Mouse (Mus musculus): Measurements from ENCODE around the gene Atf7. TPM values are rescaled to one million over a fixed set of nuclear protein-coding genes. Genes with fewer than 3 reads are reported as not detected.
"Not testable (repeated sequence)": the region's sequence is repeated elsewhere in the genome, so short reads cannot be mapped to it uniquely, and the experiment has no call there.

The Atf7 gene
- polyA plus RNA-seq, 1 experiment = 31.0 TPM

GRCm38 (mm10) chr15:102617654-102618053 is 7.6 kb downstream of the Atf7 start:
- Histone ChIP-seq H3K4me3 (ENCODE audit: insufficient read depth, poor library complexity, severe bottlenecking) (no peak overlapping the region), H3K79me2 (ENCODE audit: control insufficient read depth, insufficient read depth) (peaks cover 100% of the 10 kb centered on the region), H3K79me3 (ENCODE audit: low read depth) (peaks cover 85% of the 10 kb centered on the region), H3K36me3 (ENCODE audit: control insufficient read depth, insufficient read depth) (peaks cover 41% of the 10 kb centered on the region), H3K27me3 (ENCODE audit: control insufficient read depth, insufficient read depth, insufficient read length) (no peaks in the 10 kb centered on the region), H3ac (ENCODE audit: control insufficient read depth, insufficient read length, low read depth) (no peak overlapping the region)
- TF ChIP-seq MAX (IDR thresholded peaks at IDR 0.05) = no peak
- TF ChIP-seq MYOG (IDR thresholded peaks at IDR 0.05; ENCODE audit: control insufficient read depth, extremely low read depth, insufficient read length) = no peak
- no peak for TF ChIP-seq MYOD1 (IDR thresholded peaks at IDR 0.05; ENCODE audit: control insufficient read depth, insufficient read length, low read depth)
- TF ChIP-seq USF1 (IDR thresholded peaks at IDR 0.05; ENCODE audit: low read depth) = no peak
- TF ChIP-seq FOSL1 (IDR thresholded peaks at IDR 0.05; ENCODE audit: insufficient read depth, low read length, poor library complexity, severe bottlenecking) = no peak
- TF ChIP-seq CEBPB (IDR thresholded peaks at IDR 0.05; ENCODE audit: low read depth) = no peak
- no peak for TF ChIP-seq CTCF (IDR thresholded peaks at IDR 0.05; ENCODE audit: control insufficient read depth, insufficient read depth, insufficient read length)

- Histone ChIP-seq H3K79me3 (ENCODE audit: low read depth) (peaks cover 88% of the 10 kb centered on the region), H3K36me3 (ENCODE audit: control insufficient read depth, insufficient read depth) (peaks cover 34% of the 10 kb centered on the region), H3ac (ENCODE audit: control insufficient read depth, insufficient read length, low read depth) (no peak overlapping the region), H3K4me3 (ENCODE audit: insufficient read depth, poor library complexity, severe bottlenecking) (no peak overlapping the region), H3K79me2 (ENCODE audit: control insufficient read depth, insufficient read depth) (peaks cover 100% of the 10 kb centered on the region), H3K27me3 (ENCODE audit: control insufficient read depth, insufficient read depth, insufficient read length) (no peaks in the 10 kb centered on the region)
- TF ChIP-seq USF1 (IDR thresholded peaks at IDR 0.05; ENCODE audit: low read depth) (no peak), MAX (IDR thresholded peaks at IDR 0.05) (no peak), CEBPB (IDR thresholded peaks at IDR 0.05; ENCODE audit: low read depth) (no peak), FOSL1 (IDR thresholded peaks at IDR 0.05; ENCODE audit: insufficient read depth, low read length, poor library complexity, severe bottlenecking) (no peak), CTCF (IDR thresholded peaks at IDR 0.05; ENCODE audit: control insufficient read depth, insufficient read depth, insufficient read length) (no peak), MYOG (IDR thresholded peaks at IDR 0.05; ENCODE audit: control insufficient read depth, extremely low read depth, insufficient read length) (no peak), MYOD1 (IDR thresholded peaks at IDR 0.05; ENCODE audit: control insufficient read depth, insufficient read length, low read depth) (no peak)
These were observed 9.1 kb downstream of the Atf7 start for GRCm38 (mm10) chr15:102616174-102616573.

- no peak overlapping the region for H3ac ChIP-seq (ENCODE audit: control insufficient read depth, insufficient read length, low read depth)
- peaks cover 87% of the 10 kb centered on the region for H3K79me3 ChIP-seq (ENCODE audit: low read depth)
- TF ChIP-seq MYOG (IDR thresholded peaks at IDR 0.05; ENCODE audit: control insufficient read depth, extremely low read depth, insufficient read length) = no peak
- TF ChIP-seq CEBPB (IDR thresholded peaks at IDR 0.05; ENCODE audit: low read depth) = no peak
- no peak for TF ChIP-seq CTCF (IDR thresholded peaks at IDR 0.05; ENCODE audit: control insufficient read depth, insufficient read depth, insufficient read length)
- no peak for TF ChIP-seq USF1 (IDR thresholded peaks at IDR 0.05; ENCODE audit: low read depth)
- no peak for TF ChIP-seq FOSL1 (IDR thresholded peaks at IDR 0.05; ENCODE audit: insufficient read depth, low read length, poor library complexity, severe bottlenecking)
- no peak for TF ChIP-seq MYOD1 (IDR thresholded peaks at IDR 0.05; ENCODE audit: control insufficient read depth, insufficient read length, low read depth)
- no peak for TF ChIP-seq MAX (IDR thresholded peaks at IDR 0.05)
- H3K36me3 ChIP-seq (ENCODE audit: control insufficient read depth, insufficient read depth) = peaks cover 20% of the 10 kb centered on the region
- no peak overlapping the region for H3K4me3 ChIP-seq (ENCODE audit: insufficient read depth, poor library complexity, severe bottlenecking)
- H3K79me2 ChIP-seq (ENCODE audit: control insufficient read depth, insufficient read depth) = peaks cover 100% of the 10 kb centered on the region
- no peaks in the 10 kb centered on the region for H3K27me3 ChIP-seq (ENCODE audit: control insufficient read depth, insufficient read depth, insufficient read length)
These were observed 11.0 kb downstream of the Atf7 start for GRCm38 (mm10) chr15:102614224-102614623.

GRCm38 (mm10) chr15:102612966-102613365 is 12.3 kb downstream of the Atf7 start:
- Histone ChIP-seq H3K27me3 (ENCODE audit: control insufficient read depth, insufficient read depth, insufficient read length) (no peaks in the 10 kb centered on the region), H3K79me2 (ENCODE audit: control insufficient read depth, insufficient read depth) (peaks cover 100% of the 10 kb centered on the region), H3K4me3 (ENCODE audit: insufficient read depth, poor library complexity, severe bottlenecking) (no peak overlapping the region), H3K36me3 (ENCODE audit: control insufficient read depth, insufficient read depth) (peaks cover 19% of the 10 kb centered on the region), H3ac (ENCODE audit: control insufficient read depth, insufficient read length, low read depth) (no peak overlapping the region), H3K79me3 (ENCODE audit: low read depth) (peaks cover 80% of the 10 kb centered on the region)
- no peak for TF ChIP-seq MYOD1 (IDR thresholded peaks at IDR 0.05; ENCODE audit: control insufficient read depth, insufficient read length, low read depth)
- TF ChIP-seq MYOG (IDR thresholded peaks at IDR 0.05; ENCODE audit: control insufficient read depth, extremely low read depth, insufficient read length) = no peak
- no peak for TF ChIP-seq FOSL1 (IDR thresholded peaks at IDR 0.05; ENCODE audit: insufficient read depth, low read length, poor library complexity, severe bottlenecking)
- no peak for TF ChIP-seq MAX (IDR thresholded peaks at IDR 0.05)
- no peak for TF ChIP-seq CTCF (IDR thresholded peaks at IDR 0.05; ENCODE audit: control insufficient read depth, insufficient read depth, insufficient read length)
- no peak for TF ChIP-seq CEBPB (IDR thresholded peaks at IDR 0.05; ENCODE audit: low read depth)
- TF ChIP-seq USF1 (IDR thresholded peaks at IDR 0.05; ENCODE audit: low read depth) = no peak

GRCm38 (mm10) chr15:102608586-102608985 is 16.7 kb downstream of the Atf7 start:
- H3ac ChIP-seq (ENCODE audit: control insufficient read depth, insufficient read length, low read depth); H3K4me3 ChIP-seq (ENCODE audit: insufficient read depth, poor library complexity, severe bottlenecking); H3K27me3 ChIP-seq (ENCODE audit: control insufficient read depth, insufficient read depth, insufficient read length): not testable (repeated sequence)
- peaks cover 99% of the 10 kb centered on the region for H3K79me2 ChIP-seq (ENCODE audit: control insufficient read depth, insufficient read depth)
- H3K79me3 ChIP-seq (ENCODE audit: low read depth) = peaks cover 59% of the 10 kb centered on the region
- peaks cover 13% of the 10 kb centered on the region for H3K36me3 ChIP-seq (ENCODE audit: control insufficient read depth, insufficient read depth)

- no peak for TF ChIP-seq FOSL1 (IDR thresholded peaks at IDR 0.05; ENCODE audit: insufficient read depth, low read length, poor library complexity, severe bottlenecking)
- no peak for TF ChIP-seq MYOD1 (IDR thresholded peaks at IDR 0.05; ENCODE audit: control insufficient read depth, insufficient read length, low read depth)
- TF ChIP-seq MAX (IDR thresholded peaks at IDR 0.05) = no peak
- no peak for TF ChIP-seq MYOG (IDR thresholded peaks at IDR 0.05; ENCODE audit: control insufficient read depth, extremely low read depth, insufficient read length)
- TF ChIP-seq USF1 (IDR thresholded peaks at IDR 0.05; ENCODE audit: low read depth) = no peak
- TF ChIP-seq CEBPB (IDR thresholded peaks at IDR 0.05; ENCODE audit: low read depth) = no peak
- TF ChIP-seq CTCF (IDR thresholded peaks at IDR 0.05; ENCODE audit: control insufficient read depth, insufficient read depth, insufficient read length) = no peak
- peaks cover 38% of the 10 kb centered on the region for H3K36me3 ChIP-seq (ENCODE audit: control insufficient read depth, insufficient read depth)
- H3ac ChIP-seq (ENCODE audit: control insufficient read depth, insufficient read length, low read depth) = no peak overlapping the region
- H3K79me3 ChIP-seq (ENCODE audit: low read depth) = peaks cover 2% of the 10 kb centered on the region
- H3K79me2 ChIP-seq (ENCODE audit: control insufficient read depth, insufficient read depth) = peaks cover 24% of the 10 kb centered on the region
- H3K27me3 ChIP-seq (ENCODE audit: control insufficient read depth, insufficient read depth, insufficient read length) = no peaks in the 10 kb centered on the region
- no peak overlapping the region for H3K4me3 ChIP-seq (ENCODE audit: insufficient read depth, poor library complexity, severe bottlenecking)
These were observed 31.1 kb downstream of the Atf7 start for GRCm38 (mm10) chr15:102593996-102594656.

Measured in C2C12 (cell line).